Mouse (Mus musculus) adrenal gland, postnatal 4 days (tissue): ENCODE data around the gene Adap1. TPM values are rescaled to one million over a fixed set of nuclear protein-coding genes. Genes with fewer than 3 reads are reported as not detected.
A peak's percentile ranks its signal among the peaks of the same experiment; 100 is the strongest.

Source experiments
- DNase-seq, 2 experiments: peaks; one replicate each; pipeline ENCODE4 v3.0.0; 2021 to 2022; ENCODE audit warnings: low spot score in 2 of 2, mixed read lengths in 2 of 2
- long read RNA-seq, 2 experiments: library from polyadenylated mRNA; stranded (forward); transcript quantifications; one replicate each; pipeline ENCODE4 v2.0.0; 2021
- total RNA-seq, 2 experiments: library from RNA; stranded (reverse); gene quantifications; 2 replicates each; pipeline ENCODE4 v1.2.3; 2021

Adap1 gene
- 1 to 10 TPM; 6.2 to 8.0 TPM for total RNA-seq
- long read RNA-seq, experiment 1, partial matches to known transcripts, result 0 of 5 reads
- long read RNA-seq, experiment 1, other reads (novel, unspliced or antisense), result 2 of 5 reads
- long read RNA-seq, experiment 2, transcript Adap1-201 (11 exons, 2,557 nt), result major isoform, 10 of 16 reads
- long read RNA-seq, experiment 2, partial matches to known transcripts, result 0 of 16 reads
- long read RNA-seq, experiment 2, other reads (novel, unspliced or antisense), result 6 of 16 reads

DNA sequence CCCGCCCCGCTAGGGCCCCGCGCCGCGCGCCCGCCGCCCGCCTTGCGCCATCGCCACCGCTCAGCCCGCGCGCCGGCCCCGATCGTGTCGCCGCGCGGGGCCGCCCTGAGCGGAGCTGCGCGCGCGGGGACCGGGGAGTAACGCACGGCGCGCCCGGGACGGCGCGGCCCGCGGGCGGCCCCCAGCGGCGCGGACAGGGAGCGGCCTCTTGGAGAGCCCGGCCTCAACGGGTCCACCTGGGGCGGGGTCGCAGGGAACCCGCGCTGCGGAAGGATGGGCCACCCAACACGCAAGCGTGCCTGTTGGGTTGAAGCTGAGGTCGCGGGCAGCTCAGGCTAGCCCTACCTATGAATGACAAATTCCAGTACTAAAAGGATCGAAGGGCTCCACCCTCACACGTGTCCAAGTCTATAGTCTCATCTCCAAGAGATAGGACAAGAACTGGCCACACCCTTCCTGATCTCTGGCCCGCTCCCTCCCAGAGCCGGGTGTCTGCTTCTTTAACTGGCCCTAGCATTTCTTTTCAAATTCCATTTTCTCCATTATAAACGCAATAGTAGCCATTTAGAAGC, at the start of gene Adap1:
Adap1 (minus strand) TSS at position 228 of the 572 bp plus-strand sequence.
- DNase-seq, result peak in 1 of 2 experiments; percentile 26

DNA sequence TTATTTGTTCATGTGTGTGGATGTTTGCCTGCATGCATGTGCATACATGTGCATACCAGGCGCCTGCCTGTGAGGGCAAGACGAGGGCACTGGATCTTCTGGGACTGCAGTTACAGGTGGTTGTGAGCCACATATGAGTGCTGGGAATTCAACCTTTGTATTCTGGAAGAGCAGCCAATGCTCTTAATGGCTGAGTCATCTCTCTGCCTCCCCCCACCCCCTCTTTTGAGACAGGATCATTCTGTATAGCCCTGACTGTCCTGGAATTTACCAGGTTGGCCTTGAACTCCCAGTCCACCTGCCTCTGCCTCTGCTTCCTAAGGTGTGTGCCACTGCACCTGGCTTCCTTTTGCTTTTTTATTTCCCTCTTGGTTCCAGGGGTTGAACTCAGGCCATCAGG, 49.4 kb upstream of the Adap1 start:
- DNase-seq, result no peak

DNA sequence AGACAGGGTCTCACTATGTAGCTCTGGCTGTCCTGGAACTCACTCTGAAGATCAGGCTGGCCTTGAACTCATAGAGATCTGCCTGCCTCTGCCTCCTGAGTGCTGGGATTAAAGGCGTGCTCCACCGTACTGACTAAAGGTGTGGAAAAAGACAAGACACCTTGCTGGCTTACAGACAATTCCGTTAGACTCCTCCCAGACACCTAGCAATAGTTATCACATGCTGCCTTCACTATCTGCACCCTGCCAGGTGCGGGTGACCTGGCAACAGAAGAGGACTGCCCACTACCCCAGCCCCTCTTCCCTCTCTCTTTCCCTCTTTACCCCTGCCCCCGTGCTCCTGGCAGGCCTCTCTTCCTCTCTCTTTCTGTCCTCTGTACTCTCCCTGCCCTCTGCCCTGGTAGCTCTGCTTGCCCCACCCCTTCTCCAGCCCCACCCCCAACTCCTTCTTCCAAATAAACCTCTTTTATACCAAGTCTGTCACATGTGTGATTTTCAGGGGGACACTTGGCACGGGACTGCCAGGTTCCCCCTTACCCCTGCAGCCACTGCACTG, 48.5 kb upstream of the Adap1 start:
- no peak for DNase-seq

DNA sequence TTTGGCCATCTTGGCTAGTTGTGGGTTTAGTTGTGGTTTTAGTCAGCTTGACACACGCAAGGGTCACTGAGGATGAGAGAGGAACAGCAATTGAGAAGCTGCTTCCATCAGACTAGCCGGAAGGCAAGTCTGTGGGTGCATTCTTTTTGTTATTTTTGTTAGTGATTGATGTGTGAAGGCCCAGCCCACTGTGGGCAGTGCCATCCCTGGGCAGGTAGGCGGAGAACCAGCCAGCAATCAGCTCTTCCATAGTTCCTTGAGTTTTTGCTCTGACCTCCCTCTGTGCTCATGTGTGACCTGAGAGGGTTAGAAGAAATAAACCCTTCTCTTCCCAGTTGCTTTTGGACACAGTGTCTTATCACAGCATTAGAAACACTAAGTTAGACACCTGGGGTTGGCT, 47.7 kb upstream of the Adap1 start:
- no peak for DNase-seq

DNA sequence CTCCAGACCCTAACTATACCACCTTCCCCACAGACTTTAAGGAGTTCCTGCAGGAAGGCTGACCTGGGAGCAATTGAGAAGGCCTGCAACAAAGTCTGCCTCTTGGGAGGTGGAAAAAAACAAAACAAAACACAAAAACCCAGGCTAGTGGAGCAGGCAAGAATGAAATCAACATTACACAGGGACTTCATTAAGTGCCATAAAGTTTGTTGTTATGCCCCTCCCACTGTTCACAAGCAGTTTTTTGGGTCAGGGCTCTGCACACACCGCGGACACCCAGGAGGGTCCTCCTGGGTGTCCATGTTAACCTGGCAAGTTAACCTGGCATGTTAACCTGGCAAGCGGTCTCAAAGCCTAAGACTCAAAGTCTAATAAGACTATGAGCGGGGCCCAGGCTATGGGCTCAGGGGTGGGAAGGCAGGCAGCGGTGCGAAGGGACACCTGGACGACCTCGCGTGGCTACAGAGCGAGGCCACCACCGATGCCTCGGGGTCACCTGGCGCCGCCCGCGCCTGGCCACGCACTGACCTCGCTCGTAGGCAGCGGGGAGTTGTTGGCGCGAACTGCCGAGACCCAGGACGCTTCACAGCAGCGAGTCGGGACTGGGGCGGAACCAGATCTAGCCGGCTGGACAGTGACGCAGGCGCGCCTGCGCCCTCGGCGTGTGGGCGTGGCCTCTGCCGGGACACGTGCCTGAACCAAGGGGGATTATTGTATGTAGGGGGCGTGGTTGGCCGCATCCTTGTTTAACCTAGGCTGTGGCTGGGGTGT, 46.4 kb upstream of the Adap1 start:
- DNase-seq, result peak; percentile 76 to 82

DNA sequence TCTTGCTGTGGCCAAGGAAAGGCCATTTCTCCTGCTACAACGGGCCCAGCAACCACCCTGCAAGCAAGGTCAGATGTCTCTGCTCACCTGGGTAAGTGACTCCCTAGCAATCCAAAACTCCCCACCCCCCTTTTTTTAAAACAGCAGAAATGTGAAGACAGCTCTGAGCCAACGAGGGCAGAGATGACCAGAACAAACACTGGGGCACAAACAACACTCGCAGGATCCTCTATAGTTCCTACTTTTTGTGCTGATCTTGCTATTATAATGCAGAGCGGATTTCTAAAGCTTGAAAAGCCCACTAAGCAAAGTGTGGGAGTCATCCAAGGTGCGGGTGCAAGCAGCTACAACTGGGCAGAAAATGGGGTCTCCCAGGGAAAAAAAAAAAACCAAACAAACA, 45.7 kb upstream of the Adap1 start:
- no peak for DNase-seq

DNA sequence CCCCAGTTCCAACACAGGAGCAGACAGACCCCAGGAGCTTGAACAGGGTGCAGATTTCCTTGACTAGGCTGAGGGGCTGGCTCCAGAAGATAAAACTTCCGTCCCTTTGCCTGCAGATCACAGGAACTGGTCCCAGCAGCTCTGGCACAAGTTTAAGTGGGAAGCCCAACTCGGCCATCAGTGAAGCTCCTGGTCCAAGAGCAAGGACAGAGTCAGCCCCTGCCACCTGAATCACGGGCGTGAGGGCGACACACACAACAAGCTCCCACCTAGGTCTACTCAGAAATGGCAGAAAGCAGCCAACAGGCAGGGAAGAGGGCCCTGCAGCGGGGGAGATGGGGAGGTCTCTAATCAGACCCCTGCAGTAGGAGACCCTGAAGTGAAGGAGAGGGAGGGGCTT, 44.9 kb upstream of the Adap1 start:
- no peak for DNase-seq

DNA sequence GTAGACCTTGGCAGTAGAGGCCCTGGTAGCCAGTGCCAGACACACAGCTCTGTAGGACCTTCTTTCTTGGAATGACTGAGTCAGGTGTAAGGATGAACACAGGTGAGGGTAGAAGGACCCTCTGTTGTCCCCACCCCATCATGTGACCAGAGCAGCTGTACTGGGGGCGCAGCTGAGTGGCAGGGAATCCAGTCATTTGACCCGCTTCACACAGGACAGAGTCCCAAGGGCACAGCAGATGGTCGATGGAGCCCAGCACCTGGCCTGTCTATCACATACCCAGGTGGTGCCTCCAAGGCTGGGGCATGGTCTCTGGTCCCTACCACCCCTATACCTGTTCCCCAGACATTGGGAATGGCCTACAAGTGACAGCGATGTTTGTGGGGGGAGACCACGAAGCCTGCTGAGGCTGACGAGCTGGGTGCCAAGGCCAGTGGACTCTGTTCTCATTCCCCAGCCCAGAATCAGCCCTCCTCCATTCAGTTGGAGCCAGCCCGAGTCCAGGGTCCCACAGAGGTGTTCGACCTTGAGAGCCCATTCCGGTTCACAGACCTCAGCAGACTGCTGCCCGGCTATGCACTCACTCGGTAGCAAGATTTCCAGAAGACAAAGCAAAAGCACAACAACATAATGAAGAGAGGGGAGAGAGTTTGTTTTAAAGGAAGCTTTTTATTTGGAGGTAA, 43.4 kb upstream of the Adap1 start:
- DNase-seq, result no peak

DNA sequence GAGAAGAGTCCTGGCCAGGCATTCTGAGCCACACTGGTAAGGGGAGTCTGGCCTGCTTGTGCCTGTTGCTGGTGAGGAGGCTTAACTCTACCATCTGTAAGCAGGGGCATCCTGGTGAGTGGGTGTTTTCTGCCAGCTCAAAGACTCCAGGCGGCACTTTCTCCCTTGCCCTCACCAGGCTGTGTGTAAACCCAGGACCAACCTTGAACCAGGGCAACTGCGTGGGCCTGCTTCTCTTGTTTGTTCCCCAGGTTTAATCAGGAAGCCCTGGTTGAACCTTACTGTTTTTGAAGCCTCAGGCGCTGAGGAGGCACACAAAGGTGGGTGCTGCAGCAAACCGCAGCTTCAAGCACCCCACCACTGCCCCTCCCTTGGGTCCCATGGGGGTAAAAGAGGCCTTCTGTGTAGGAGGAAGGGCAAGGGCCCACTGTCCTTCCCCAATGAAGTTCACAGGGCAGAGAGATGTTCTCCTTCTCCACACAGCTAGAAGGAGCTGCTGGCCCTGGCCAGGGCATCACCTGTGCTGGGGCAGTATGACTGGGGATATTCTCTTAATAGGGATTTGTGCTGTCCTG, 42.5 kb upstream of the Adap1 start:
- no peak for DNase-seq

DNA sequence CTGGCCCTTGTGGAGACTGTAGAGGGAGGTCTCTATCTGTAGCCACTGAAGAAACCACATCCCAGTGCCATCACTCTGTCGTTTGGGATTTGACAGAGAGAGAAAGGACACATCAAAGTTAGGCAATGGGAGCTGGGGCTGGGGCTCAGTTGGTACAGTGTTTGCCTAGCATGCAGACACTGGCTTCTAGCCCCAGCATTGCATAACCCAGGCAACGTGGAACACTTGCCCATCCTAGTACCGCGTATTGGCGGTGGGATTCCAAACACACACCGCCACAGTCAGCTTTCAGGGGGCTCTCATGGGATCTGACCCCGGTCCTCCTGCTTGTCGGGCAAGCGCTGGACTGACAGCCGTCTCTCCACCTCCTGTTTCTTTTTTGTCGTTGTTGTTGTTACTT, 41.1 kb upstream of the Adap1 start:
- no peak for DNase-seq

DNA sequence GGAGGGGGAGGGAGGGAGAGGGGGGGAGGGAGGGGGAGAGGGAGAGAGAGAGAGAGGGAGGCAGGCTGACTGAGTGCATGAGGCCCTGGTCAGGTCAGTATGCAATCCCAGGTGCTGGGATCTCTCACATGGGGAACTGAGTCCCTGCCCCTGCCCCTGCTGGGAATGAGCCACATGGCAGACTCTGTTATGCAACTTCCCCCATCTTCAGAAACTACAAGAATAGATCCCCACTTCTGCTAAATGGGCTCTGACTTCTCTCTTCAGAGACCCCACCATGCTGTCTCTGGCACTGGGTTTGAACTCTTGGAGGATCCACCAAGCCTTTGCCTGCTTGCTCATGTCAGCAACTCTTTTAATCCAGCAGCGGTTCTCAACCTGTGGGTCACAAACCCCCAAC, 40.4 kb upstream of the Adap1 start:
- DNase-seq, result no peak

DNA sequence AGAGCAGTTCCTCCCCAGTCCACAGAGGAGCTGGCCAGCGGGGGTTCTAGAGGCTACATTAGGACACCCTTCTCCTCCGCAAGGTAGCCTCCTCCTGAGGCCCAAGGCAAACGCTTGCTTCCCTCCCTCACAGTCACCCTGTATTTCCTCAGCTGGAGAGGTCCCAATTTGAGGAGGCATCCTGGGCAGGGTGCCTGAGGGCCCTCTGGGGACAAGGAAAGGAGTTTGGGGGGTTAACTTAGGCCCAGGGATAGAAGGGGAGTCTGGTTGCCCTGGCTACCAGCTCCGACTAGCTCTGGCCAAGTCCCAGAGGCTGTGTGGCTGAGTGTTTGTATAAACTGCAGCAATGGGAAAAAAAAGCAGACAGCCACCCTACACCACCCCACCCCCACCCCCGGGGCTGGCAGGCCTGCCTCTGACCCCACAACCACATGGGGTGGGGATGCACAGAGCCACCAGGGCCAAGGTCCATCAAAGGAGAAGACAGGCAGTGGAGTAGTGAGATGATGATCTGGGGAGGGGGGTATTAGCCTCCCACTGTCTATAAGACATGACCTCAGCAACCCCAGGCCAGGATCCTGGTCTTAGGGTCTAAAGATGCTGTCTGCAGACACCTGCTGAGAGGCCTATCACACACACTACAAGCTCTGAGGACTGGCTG, 39.6 kb upstream of the Adap1 start:
- DNase-seq, result no peak

DNA sequence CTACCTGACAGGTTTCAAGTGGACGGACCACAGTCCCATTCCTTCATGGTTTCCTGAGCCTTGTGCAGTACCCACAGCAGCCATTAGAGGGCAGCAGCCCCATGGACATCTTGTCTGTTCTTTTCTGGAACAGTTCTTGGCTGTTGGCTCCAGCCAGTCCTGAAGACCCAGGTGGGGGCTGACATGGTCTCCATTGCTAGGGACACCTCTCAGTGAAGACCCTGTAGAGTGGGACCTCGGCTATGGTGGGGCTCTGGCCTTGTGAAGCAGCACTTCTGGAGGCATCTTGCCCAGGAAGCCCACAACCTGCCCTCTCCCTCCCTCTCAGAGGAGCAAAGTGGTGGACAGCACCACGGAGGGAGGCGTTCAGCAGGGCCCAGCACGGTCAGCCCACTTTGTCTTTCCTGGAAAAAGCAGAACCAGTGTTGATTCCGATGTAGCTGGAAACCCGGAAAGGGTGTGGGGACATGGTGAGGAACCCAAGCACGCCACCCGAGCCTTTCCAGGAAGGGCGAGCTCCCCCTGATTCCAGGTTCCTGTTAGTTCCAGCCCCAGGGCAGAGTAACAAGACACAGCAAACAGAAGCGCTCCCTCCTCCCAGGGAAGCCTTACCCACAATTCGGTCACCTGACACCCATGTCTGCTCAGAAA, 39.0 kb upstream of the Adap1 start:
- peak; percentile 60 to 78 for DNase-seq

DNA sequence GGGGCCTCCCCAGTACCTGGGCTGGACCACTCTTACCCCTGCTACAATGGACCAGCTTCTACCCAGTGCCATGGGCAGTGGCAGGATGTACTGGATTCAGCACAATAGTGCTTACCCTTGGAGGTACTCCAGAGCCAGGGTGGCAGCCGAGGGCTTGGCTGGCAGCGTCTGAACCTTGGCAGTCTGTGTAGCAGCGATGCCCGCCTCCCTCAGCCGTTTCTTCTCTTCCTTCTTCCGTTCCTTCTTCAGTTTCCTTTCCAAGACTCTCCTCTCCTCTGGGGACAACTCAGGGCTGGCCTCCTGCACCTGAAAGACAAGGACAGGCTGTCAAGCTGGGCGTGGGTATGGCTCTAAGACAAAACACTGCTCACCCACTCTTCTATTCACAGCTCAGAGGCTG, 38.4 kb upstream of the Adap1 start:
- DNase-seq, result no peak

DNA sequence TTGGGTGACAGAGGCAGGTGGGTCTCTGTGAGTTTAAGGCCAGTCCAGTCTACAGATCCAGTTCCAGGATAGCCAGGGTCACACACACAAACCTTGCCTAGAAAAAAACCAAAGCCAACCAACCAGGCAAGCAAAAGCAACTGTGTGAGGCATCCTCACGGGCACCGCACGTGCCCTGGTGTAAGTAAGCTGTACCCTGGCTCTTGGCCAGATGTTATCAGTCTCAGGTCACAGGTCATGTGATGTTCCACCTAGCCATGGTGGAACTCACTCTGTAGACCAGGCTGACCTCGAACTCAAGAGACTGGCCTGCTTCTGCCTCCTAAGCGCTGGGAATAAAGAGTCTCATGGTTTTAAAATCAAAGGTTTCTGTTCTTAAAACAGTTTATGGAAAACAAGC, 33.8 kb upstream of the Adap1 start:
- no peak for DNase-seq

DNA sequence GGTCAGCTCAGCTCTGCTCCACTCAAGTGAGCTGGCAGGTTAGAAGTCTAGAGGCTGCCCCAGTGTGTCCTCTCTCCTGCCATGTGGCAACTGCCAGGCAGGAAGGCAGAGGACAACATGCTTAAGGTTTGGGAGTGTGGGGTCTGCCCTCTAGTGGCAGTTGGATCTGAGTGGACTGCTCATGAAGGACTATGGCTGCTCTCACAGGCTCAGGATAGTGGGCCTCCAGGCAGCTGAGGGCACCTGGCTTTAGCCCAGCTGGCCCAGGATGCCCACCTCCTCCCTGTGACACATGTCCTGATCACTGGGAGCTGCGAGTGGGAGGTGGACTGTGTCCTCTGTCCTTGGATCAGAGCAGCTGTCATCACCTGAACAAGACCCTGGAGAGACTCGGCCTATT, 33.2 kb upstream of the Adap1 start:
- DNase-seq, result no peak

DNA sequence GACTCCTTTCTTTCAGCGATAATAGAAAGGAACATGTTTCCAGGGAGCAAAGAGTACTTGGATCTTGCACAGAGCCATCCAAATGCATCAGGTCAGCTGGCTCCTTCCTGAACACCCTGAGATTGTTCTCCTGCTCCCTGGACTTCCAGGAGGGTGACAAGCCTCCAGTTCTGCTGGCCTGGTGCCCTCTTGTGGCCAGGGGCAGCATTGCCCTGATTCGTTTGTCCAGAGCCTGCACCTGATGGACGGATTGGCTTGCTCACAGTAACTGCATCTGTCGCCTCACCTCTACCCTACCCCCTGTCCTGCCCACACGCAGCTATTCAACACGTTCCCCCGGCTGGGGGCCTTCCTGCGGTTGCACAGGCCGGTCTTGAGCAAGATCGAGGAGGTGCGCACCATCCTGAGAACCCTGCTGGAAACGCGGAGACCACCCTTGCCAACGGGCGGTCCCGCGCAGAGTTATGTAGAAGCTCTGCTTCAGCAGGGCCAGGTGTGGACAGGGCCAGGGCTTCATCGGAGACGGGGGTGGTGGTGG, 29.9 kb upstream of the Adap1 start:
- DNase-seq, result peak; percentile 56 to 63

DNA sequence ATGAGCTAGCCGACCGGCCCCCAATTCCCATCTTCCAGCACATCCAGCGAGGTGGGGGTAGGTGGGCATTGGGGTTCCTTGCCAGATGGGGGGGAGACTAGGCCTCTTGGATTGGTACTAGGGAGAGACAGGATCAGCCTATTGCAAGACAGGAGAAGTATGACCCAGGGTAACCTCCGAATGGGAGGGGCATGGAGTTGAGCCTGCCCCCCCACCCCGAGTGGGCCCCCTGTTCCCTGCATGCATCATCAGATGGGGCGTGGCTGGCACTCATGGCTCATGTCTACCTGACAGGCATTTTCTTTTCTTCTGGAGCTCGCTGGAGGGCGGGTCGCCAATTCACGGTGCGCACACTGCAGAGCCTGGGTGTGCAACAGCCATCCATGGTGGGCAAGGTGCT, 28.5 kb upstream of the Adap1 start:
- no peak for DNase-seq

DNA sequence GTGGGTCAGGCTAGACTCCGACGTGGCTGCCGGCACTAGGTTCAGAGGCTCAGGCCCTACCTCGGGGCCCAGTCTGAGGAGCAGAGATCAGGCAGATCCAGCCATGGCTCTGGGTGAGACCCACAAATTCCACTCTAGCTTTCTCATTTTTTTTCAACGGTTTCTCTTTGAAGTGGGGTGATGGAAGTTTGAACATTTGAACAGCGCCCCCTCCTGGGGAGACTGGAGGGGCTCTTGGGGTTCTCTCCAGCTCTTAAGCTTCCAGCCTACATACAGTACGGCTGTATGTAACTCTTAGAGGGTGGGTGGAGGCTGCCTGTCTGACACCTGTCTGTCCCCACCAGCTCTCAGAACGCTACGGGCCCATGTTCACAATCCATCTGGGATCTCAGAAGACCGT, 28.1 kb upstream of the Adap1 start:
- no peak for DNase-seq

DNA sequence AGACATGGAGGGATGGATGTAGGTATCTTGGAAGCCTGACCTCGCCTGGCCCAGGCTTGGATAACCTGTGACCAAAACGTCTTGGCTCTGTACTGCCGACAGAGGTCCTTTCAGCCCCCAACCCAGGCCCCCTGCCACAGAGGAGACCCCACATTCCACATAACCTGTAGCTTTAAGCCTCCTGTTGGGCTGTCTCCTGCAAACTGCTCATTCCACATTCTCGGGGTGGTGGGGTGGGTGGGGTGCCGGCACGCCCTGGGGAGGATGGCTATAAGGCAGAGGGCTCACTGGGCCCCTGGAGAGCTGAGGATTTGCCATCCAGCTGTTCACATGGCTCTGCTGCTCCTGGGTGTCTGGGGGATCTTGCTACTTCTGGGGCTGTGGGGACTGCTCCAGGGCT, 26.9 kb upstream of the Adap1 start, which contains the start of gene Cyp2w1:
Cyp2w1 (plus strand) TSS at position 301 of the 400 bp plus-strand sequence.
- DNase-seq, result no peak
